Mouse (Mus musculus): Measurements from ENCODE around the gene Ankrd39. TPM values are rescaled to one million over a fixed set of nuclear protein-coding genes. Genes with fewer than 3 reads are reported as not detected.

Ankrd39 gene
- polyA plus RNA-seq, 1 experiment from 2014 or later = 22.0 TPM

DNA sequence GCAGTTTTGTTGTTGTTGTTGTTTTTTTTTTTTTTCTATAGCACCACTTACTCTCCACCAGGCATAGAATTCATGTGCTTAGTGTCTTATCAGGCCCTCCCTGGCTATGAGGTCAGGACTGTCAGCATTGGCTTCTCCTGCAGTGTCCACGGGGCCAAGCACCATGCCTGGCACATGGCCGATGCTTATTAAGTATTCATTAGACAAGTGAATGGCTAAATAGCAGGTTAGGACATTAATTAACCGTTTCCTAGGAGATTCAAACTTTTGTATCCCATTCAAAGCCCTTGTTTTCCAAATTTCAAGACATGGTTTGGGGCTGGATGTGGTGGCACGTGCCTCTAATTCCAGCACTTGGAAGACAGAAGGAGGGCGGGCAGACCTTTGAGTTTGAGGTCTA, 34.0 kb upstream of the Ankrd39 start:
- no peaks in the 10 kb centered on the region for H3K9me3 ChIP-seq (replicated peaks; ENCODE audit: low read length)
- H3K4me3 ChIP-seq (replicated peaks; ENCODE audit: low read depth, low read length) = no peak overlapping the region
- no peaks in the 10 kb centered on the region for H3K27me3 ChIP-seq (ENCODE audit: insufficient read depth, low read length)
- no peak overlapping the region for H3K4me2 ChIP-seq (ENCODE audit: low read length)
- H3K36me3 ChIP-seq (ENCODE audit: insufficient read depth, low read length) = no peaks in the 10 kb centered on the region
- ATAC-seq (replicated peaks; ENCODE audit: low FRiP score, low read depth) (no peak), DNase-seq (ENCODE audit: low spot score) (no peak)
- no peak overlapping the region for H3K9ac ChIP-seq (ENCODE audit: low read depth, low read length)
- H3K4me1 ChIP-seq (replicated peaks; ENCODE audit: insufficient read depth, low read length) = peaks cover 35% of the 10 kb centered on the region
- WGBS = 66% methylated on average over 5 of the region's 5 CpGs
- peak overlapping the region; percentile 91 for H3K27ac ChIP-seq
- no peak for TF ChIP-seq CTCF (IDR thresholded peaks at IDR 0.05; ENCODE audit: low read depth)

DNA sequence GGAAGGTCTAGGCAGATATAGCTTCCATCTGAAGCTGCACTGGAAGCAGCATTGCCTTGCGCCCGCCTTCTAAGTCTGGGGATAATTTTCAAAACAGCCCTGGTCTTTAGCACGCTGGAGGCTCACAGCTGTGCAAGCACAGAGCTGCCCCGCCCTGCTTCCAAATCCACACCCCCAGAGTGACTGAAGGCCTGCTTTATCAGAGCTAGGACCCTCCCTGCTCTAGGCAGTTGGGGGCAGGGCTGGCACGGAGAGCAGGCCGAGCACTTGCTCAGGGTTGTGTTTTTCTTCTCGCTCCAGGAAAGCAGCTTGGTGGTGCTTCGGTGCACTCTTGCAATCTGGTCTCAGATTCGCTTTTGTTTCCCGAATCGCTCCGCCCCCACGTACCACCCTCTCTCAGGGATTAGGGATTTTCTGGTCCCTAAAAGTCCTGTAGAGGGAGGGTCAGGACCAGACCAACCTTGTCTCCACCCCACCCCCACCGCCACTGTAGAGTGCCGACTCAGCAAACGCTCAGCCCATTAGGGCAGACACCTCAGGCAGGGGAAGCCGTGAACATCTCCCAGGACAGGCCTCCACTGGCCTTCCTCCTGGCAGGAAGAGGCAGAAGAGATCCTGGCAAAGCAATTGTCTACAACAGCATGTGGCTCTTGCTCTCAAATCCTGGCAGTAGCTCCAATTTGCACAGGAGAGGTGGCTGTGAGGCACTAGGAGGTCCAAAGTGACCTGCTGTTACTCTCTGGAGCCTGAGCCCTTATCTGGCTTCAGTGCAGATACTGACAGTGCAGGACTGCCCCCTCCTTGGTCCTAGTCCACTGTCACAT, 33.4 kb upstream of the Ankrd39 start:
- Histone ChIP-seq H3K9ac (ENCODE audit: low read depth, low read length) (peak overlapping the region; percentile 24; the same call in 1 of the 2 replicates), H3K27ac (peak overlapping the region; percentile 91), H3K4me3 (replicated peaks; ENCODE audit: low read depth, low read length) (0 out of 2 replicates have a peak overlapping the region, but pooled peaks have one; percentile 5), H3K27me3 (ENCODE audit: insufficient read depth, low read length) (no peaks in the 10 kb centered on the region), H3K36me3 (ENCODE audit: insufficient read depth, low read length) (no peaks in the 10 kb centered on the region), H3K9me3 (replicated peaks; ENCODE audit: low read length) (no peaks in the 10 kb centered on the region), H3K4me1 (replicated peaks; ENCODE audit: insufficient read depth, low read length) (peaks cover 41% of the 10 kb centered on the region), H3K4me2 (ENCODE audit: low read length) (peak overlapping the region; percentile 46)
- DNase-seq (ENCODE audit: low spot score) = peak; percentile 91
- peak; percentile 89 for ATAC-seq (replicated peaks; ENCODE audit: low FRiP score, low read depth)
- TF ChIP-seq CTCF (IDR thresholded peaks at IDR 0.05; ENCODE audit: low read depth) = no peak; the same call in 1 of the 2 replicates
- WGBS = 5% methylated on average over 17 of the region's 17 CpGs

DNA sequence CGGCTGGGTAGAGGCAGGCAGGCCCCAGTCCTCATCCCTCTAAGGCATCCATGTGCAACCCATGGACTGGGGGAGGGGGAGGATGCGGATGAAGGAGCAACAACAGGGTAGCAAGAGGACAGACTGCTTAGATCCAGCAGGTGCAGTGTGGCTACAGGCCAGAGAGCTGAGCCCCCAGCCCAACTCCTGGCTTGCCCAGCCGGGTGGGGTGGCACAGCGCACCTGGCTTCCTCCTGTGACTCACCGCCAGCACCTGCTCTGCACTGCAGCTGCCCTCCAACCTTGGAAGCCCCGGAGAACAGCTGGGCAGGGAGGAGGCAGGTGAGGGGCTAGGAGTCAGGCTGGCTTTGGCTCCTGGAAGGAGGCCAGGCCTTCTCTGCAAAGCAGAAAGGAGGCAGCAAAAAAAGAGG, 32.7 kb upstream of the Ankrd39 start:
- no peak for TF ChIP-seq CTCF (IDR thresholded peaks at IDR 0.05; ENCODE audit: low read depth)
- Histone ChIP-seq H3K9ac (ENCODE audit: low read depth, low read length) (0 out of 2 replicates have a peak overlapping the region, but pooled peaks have one; percentile 24), H3K9me3 (replicated peaks; ENCODE audit: low read length) (no peaks in the 10 kb centered on the region), H3K27me3 (ENCODE audit: insufficient read depth, low read length) (no peaks in the 10 kb centered on the region), H3K36me3 (ENCODE audit: insufficient read depth, low read length) (no peaks in the 10 kb centered on the region), H3K4me3 (replicated peaks; ENCODE audit: low read depth, low read length) (no peak overlapping the region), H3K27ac (peak overlapping the region; percentile 91), H3K4me2 (ENCODE audit: low read length) (peak overlapping the region; percentile 46), H3K4me1 (replicated peaks; ENCODE audit: insufficient read depth, low read length) (peaks cover 41% of the 10 kb centered on the region)
- DNase-seq (ENCODE audit: low spot score) (peak; percentile 56), ATAC-seq (replicated peaks; ENCODE audit: low FRiP score, low read depth) (peak; percentile 75)
- 22% methylated on average over 6 of the region's 6 CpGs for WGBS

DNA sequence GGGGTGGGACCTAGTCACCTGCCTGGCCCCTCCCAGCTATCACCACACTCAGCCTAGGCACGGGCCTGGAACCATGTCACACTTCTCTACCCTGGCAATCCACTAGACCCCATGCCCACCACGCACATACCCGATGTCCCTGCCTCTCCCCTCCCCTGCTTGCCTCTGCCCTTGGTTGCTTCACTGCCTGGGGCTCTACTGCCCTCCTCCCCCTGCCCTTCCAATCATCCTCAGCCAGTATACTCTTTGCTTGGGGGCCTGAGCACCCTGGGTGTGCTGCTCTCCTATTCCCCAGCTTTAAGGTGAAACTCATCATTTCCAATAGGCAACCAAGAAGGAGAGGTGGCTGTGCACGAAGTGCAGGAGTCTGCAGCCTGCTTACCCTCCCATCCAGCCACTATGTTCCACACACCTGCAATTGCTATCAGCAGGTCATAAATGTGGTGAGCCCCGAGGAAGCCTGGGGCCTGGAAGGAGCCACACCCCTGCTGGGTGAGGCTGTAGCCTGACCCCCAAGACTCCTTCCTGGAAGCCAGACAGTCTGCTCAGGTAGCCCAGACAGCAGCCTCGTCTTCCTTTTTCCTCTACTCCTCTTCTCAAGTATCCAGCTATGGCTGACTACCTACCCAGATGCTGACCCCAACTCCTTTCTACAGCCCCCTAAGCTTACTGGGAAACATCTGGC, 29.9 kb upstream of the Ankrd39 start:
- no peak overlapping the region for H3K9ac ChIP-seq (ENCODE audit: low read depth, low read length)

DNA sequence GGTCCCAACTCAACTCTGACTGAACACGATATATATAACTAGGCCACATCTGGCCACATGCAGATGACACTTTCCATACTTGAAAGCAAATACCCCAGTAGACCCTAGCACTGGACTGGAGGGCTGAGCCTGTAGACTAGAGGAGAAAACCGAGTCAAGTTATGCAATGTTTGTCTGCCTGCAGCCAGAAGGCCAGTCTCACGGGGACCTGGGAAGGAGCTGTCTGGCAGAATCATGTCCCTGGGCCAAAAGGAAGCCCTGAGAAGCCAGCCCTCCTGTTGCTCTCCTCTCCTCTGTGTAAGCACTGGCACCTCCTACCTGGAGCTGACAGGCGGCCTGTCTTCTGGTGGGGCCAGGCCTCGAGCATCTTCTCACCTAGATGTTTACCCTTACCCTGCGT, 28.1 kb upstream of the Ankrd39 start:
- no peak for TF ChIP-seq CTCF (IDR thresholded peaks at IDR 0.05; ENCODE audit: low read depth)
- DNase-seq (ENCODE audit: low spot score) = no peak
- no peaks in the 10 kb centered on the region for H3K9me3 ChIP-seq (replicated peaks; ENCODE audit: low read length)
- H3K4me1 ChIP-seq (replicated peaks; ENCODE audit: insufficient read depth, low read length) = peaks cover 39% of the 10 kb centered on the region
- H3K27ac ChIP-seq = no peak overlapping the region
- no peaks in the 10 kb centered on the region for H3K27me3 ChIP-seq (ENCODE audit: insufficient read depth, low read length)
- H3K4me3 ChIP-seq (replicated peaks; ENCODE audit: low read depth, low read length) = no peak overlapping the region
- no peak overlapping the region for H3K9ac ChIP-seq (ENCODE audit: low read depth, low read length)
- 66% methylated on average over 6 of the region's 6 CpGs for WGBS
- ATAC-seq (replicated peaks; ENCODE audit: low FRiP score, low read depth) = no peak
- no peaks in the 10 kb centered on the region for H3K36me3 ChIP-seq (ENCODE audit: insufficient read depth, low read length)
- no peak overlapping the region for H3K4me2 ChIP-seq (ENCODE audit: low read length)

More for the DNA sequence above, 29.9 kb upstream of the Ankrd39 start:
- H3K27me3 ChIP-seq (ENCODE audit: insufficient read depth, low read length) = no peaks in the 10 kb centered on the region
- WGBS = 44% methylated on average over 6 of the region's 6 CpGs
- H3K9me3 ChIP-seq (replicated peaks; ENCODE audit: low read length) = no peaks in the 10 kb centered on the region
- TF ChIP-seq CTCF (IDR thresholded peaks at IDR 0.05; ENCODE audit: low read depth) = no peak
- DNase-seq (ENCODE audit: low spot score) = no peak
- no peak overlapping the region for H3K27ac ChIP-seq
- no peak overlapping the region for H3K4me3 ChIP-seq (replicated peaks; ENCODE audit: low read depth, low read length)
- peaks cover 55% of the 10 kb centered on the region for H3K4me1 ChIP-seq (replicated peaks; ENCODE audit: insufficient read depth, low read length)
- no peak for ATAC-seq (replicated peaks; ENCODE audit: low FRiP score, low read depth)
- H3K4me2 ChIP-seq (ENCODE audit: low read length) = no peak overlapping the region
- H3K36me3 ChIP-seq (ENCODE audit: insufficient read depth, low read length) = no peaks in the 10 kb centered on the region

DNA sequence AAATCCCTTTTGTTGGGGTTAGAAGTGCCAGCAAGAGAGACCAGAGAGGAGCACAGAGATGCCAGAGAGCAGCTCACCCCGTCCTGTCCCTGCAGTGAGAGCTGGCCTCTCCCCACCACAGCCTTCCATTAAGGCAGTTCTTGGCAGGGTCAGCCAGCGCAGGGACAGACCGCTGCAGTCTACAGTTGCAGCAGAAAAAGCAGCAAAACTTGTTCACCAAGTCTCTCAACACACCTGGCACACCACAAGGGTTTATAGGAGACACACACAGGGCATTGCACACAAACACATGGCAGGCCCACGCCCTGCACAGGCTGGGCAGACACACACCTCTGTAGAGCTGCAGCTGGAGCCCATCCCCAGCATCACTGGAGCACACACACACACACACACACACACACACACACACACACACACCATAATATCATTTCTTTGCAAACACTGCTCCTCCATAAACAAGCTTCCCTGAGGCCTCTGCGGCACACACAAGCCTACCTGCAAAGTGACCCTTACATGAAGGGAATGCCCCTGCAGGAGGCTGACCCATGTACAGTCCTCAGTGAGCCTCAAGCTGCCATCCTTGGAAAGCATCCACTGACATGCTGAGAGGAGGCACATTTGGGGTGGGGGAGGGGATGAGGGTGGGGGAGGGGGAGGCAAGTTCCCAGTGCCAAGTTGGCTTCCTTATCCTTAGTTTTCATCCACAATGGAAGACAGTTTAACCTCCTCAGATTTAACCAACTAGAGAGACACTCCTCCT, 27.1 kb upstream of the Ankrd39 start:
- Histone ChIP-seq H3K27ac (peak overlapping the region; percentile 60; the same call in 1 of the 2 replicates), H3K9ac (ENCODE audit: low read depth, low read length) (no peak overlapping the region)

More for the DNA sequence above, 27.1 kb upstream of the Ankrd39 start:
- DNase-seq (ENCODE audit: low spot score) = no peak
- H3K4me1 ChIP-seq (replicated peaks; ENCODE audit: insufficient read depth, low read length) = peaks cover 38% of the 10 kb centered on the region
- WGBS = 72% methylated on average over 5 of the region's 5 CpGs
- no peaks in the 10 kb centered on the region for H3K27me3 ChIP-seq (ENCODE audit: insufficient read depth, low read length)
- H3K36me3 ChIP-seq (ENCODE audit: insufficient read depth, low read length) = no peaks in the 10 kb centered on the region
- ATAC-seq (replicated peaks; ENCODE audit: low FRiP score, low read depth) = no peak
- H3K4me3 ChIP-seq (replicated peaks; ENCODE audit: low read depth, low read length) = no peak overlapping the region
- no peak for TF ChIP-seq CTCF (IDR thresholded peaks at IDR 0.05; ENCODE audit: low read depth)
- H3K4me2 ChIP-seq (ENCODE audit: low read length) = no peak overlapping the region
- no peaks in the 10 kb centered on the region for H3K9me3 ChIP-seq (replicated peaks; ENCODE audit: low read length)
